Mouse (Mus musculus) heart, adult 2 months (tissue): Measurements from ENCODE around the gene Dr1.

Experiments
- CTCF ChIP-seq: fragments of 200-600 bp; IDR thresholded peaks from 2 replicates; pipeline ENCODE4 v1.8.1; 2022; ENCODE audit warnings: antibody characterized with exemption, mild to moderate bottlenecking, moderate library complexity
- EP300 ChIP-seq: fragments of 200-500 bp; IDR thresholded peaks from 2 replicates; pipeline ENCODE4 v1.6.1; 2011; ENCODE audit warnings: low read depth, low read length, control low read depth; ENCODE audit not compliant: insufficient read depth

DNA sequence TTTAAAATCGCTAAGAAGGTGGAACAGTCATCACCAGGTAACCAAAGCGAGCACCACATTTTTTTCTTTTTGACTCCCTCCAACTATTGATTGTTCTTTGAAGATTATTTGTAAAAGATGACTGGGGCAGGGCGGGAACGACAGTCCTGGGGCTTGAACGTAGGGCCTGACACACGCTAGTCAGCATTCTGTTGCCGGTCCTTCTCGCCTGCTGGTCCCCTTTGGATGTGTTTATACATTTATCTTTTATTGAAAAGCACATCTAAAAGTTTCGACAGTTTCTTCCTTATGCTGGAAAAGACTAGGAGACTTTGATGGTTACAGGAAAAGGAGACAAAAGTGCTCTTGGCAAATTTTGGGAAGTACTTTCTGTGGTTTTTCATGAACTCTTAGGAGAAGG lies 1.7 kb downstream of the Dr1 start:
- TF ChIP-seq EP300 (no peak), CTCF (no peak)
